Mouse (Mus musculus) midbrain, embryonic 16.5 days (tissue): ENCODE measurements around the gene Vps37c. TPM values are rescaled to one million over a fixed set of nuclear protein-coding genes. Genes with fewer than 3 reads are reported as not detected.

ENCODE experiments used
- ATAC-seq: fragments of 200-750 bp; cut with Nextera tagmentation; 2 replicates; pipeline ENCODE4 v1.8.0; 2017; ENCODE audit warnings: moderate TSS enrichment
- H3K27ac ChIP-seq: fragments of 300-500 bp; sonication (generic); 2 replicates; pipeline ENCODE4 v1.5.1; 2014; ENCODE audit warnings: mild to moderate bottlenecking, low read length, mixed read lengths
- H3K27me3 ChIP-seq: fragments of 300-500 bp; sonication (generic); 2 replicates; pipeline ENCODE4 v1.6.1; 2014; ENCODE audit warnings: low read depth, low read length, mixed read lengths; ENCODE audit not compliant: control insufficient read depth, insufficient read depth
- H3K36me3 ChIP-seq: fragments of 300-500 bp; sonication (generic); 2 replicates; pipeline ENCODE4 v1.6.1; 2014; ENCODE audit warnings: mild to moderate bottlenecking, low read length, moderate library complexity, mixed read lengths; ENCODE audit not compliant: control insufficient read depth, insufficient read depth
- H3K4me1 ChIP-seq: fragments of 300-500 bp; sonication (generic); 2 replicates; pipeline ENCODE4 v1.6.1; 2014; ENCODE audit warnings: mild to moderate bottlenecking, low read length, mixed read lengths; ENCODE audit not compliant: control insufficient read depth, insufficient read depth
- H3K4me2 ChIP-seq: fragments of 300-500 bp; sonication (generic); 2 replicates; pipeline ENCODE4 v1.6.1; 2014; ENCODE audit warnings: mild to moderate bottlenecking, low read length, mixed read lengths
- H3K4me3 ChIP-seq: fragments of 300-500 bp; sonication (generic); 2 replicates; pipeline ENCODE4 v1.5.1; 2014; ENCODE audit warnings: low read depth, mild to moderate bottlenecking, low read length, moderate library complexity, mixed read lengths
- H3K9ac ChIP-seq: fragments of 300-500 bp; sonication (generic); 2 replicates; pipeline ENCODE4 v1.6.1; 2014; ENCODE audit warnings: low read depth, low read length, mixed read lengths
- H3K9me3 ChIP-seq: fragments of 300-500 bp; sonication (generic); replicated peaks from 2 replicates; pipeline ENCODE4 v1.6.1; 2014; ENCODE audit warnings: mild to moderate bottlenecking, low read length, mixed read lengths; ENCODE audit not compliant: control insufficient read depth, poor library complexity, severe bottlenecking
- WGBS: fragments of 180-500 bp; shearing (Covaris S2); extraction: QIAGEN DNeasy Blood & Tissue Kit; methylation state at CpG from one replicate; pipeline ENCODE4 v1.1.7; 2014; 5-methylcytosine and 5-hydroxymethylcytosine counted together
- polyA plus RNA-seq: library from polyadenylated mRNA; unstranded; fragments of >200 nt; fragmentation: Nextera tagmentation; extraction: Ambion mirVana; gene quantifications from 2 replicates; pipeline ENCODE4 v1.2.1, GENCODE M21; 2015

Vps37c gene
- polyA plus RNA-seq, 1 experiment from 2014 or later = 28.6 TPM

GRCm38 (mm10) chr19:10738038-10738437 is 49.5 kb downstream of the Vps37c start:
- H3K4me2 ChIP-seq = no peak overlapping the region
- no peaks in the 10 kb centered on the region for H3K4me1 ChIP-seq
- WGBS = 90% methylated on average over 6 of the region's 6 CpGs
- H3K9me3 ChIP-seq = no peaks in the 10 kb centered on the region
- H3K4me3 ChIP-seq = no peak overlapping the region
- no peak overlapping the region for H3K27ac ChIP-seq
- H3K27me3 ChIP-seq = no peaks in the 10 kb centered on the region
- H3K9ac ChIP-seq = no peak overlapping the region
- H3K36me3 ChIP-seq = no peaks in the 10 kb centered on the region
- no peak for ATAC-seq

GRCm38 (mm10) chr19:10738811-10739210 is 50.3 kb downstream of the Vps37c start, which contains the start of gene Cd5:
Gene Cd5, minus strand, starts transcription at chr19:10739002.
- ATAC-seq = no peak
- Histone ChIP-seq H3K4me1 (no peaks in the 10 kb centered on the region), H3K9me3 (no peaks in the 10 kb centered on the region), H3K4me2 (no peak within 1 kb of the TSS), H3K36me3 (no peaks in the 10 kb centered on the region), H3K27me3 (no peaks in the 10 kb centered on the region), H3K4me3 (no peak within 1 kb of the TSS), H3K27ac (no peak within 1 kb of the TSS), H3K9ac (no peak within 1 kb of the TSS)
- WGBS = 70% methylated on average over 4 of the region's 4 CpGs

- 95% methylated on average over 4 of the region's 4 CpGs for WGBS
Observed at GRCm38 (mm10) chr19:10739916-10740315, 51.4 kb downstream of the Vps37c start.

GRCm38 (mm10) chr19:10740641-10741440 is 52.3 kb downstream of the Vps37c start:
- H3K4me3 ChIP-seq = no peak overlapping the region
- no peaks in the 10 kb centered on the region for H3K36me3 ChIP-seq
- no peaks in the 10 kb centered on the region for H3K4me1 ChIP-seq
- H3K4me2 ChIP-seq = no peak overlapping the region
- 54% methylated on average over 11 of the region's 11 CpGs for WGBS
- no peaks in the 10 kb centered on the region for H3K27me3 ChIP-seq
- ATAC-seq = no peak
- no peaks in the 10 kb centered on the region for H3K9me3 ChIP-seq
- H3K9ac ChIP-seq = no peak overlapping the region
- no peak overlapping the region for H3K27ac ChIP-seq

More at GRCm38 (mm10) chr19:10739916-10740315, 51.4 kb downstream of the Vps37c start:
- H3K9me3 ChIP-seq = no peaks in the 10 kb centered on the region
- H3K4me1 ChIP-seq = no peaks in the 10 kb centered on the region
- no peak for ATAC-seq
- no peak overlapping the region for H3K27ac ChIP-seq
- H3K9ac ChIP-seq = no peak overlapping the region
- H3K4me2 ChIP-seq = no peak overlapping the region
- no peaks in the 10 kb centered on the region for H3K36me3 ChIP-seq
- H3K27me3 ChIP-seq = no peaks in the 10 kb centered on the region
- H3K4me3 ChIP-seq = no peak overlapping the region

- H3K27ac ChIP-seq = no peak overlapping the region
- no peak overlapping the region for H3K4me2 ChIP-seq
- no peaks in the 10 kb centered on the region for H3K27me3 ChIP-seq
- H3K9ac ChIP-seq = no peak overlapping the region
- H3K36me3 ChIP-seq = no peaks in the 10 kb centered on the region
- H3K4me1 ChIP-seq = no peaks in the 10 kb centered on the region
- no peaks in the 10 kb centered on the region for H3K9me3 ChIP-seq
- ATAC-seq = no peak
- no peak overlapping the region for H3K4me3 ChIP-seq
- 85% methylated on average over 6 of the region's 6 CpGs for WGBS
Observed at GRCm38 (mm10) chr19:10742145-10742544, 53.6 kb downstream of the Vps37c start.

GRCm38 (mm10) chr19:10742565-10742964 is 54.0 kb downstream of the Vps37c start:
- no peaks in the 10 kb centered on the region for H3K4me1 ChIP-seq
- no peak overlapping the region for H3K9ac ChIP-seq
- no peak for ATAC-seq
- 88% methylated on average over 3 of the region's 3 CpGs for WGBS
- no peak overlapping the region for H3K4me2 ChIP-seq
- no peaks in the 10 kb centered on the region for H3K36me3 ChIP-seq
- no peak overlapping the region for H3K27ac ChIP-seq
- no peaks in the 10 kb centered on the region for H3K27me3 ChIP-seq
- no peak overlapping the region for H3K4me3 ChIP-seq
- H3K9me3 ChIP-seq = no peaks in the 10 kb centered on the region

GRCm38 (mm10) chr19:10747182-10747581 is 58.6 kb downstream of the Vps37c start:
- no peaks in the 10 kb centered on the region for H3K9me3 ChIP-seq
- no peak for ATAC-seq
- no peak overlapping the region for H3K27ac ChIP-seq
- no peaks in the 10 kb centered on the region for H3K27me3 ChIP-seq
- H3K4me2 ChIP-seq = no peak overlapping the region
- WGBS = 90% methylated on average over 7 of the region's 7 CpGs
- peaks cover 4% of the 10 kb centered on the region; the same call in 1 of the 2 replicates for H3K4me1 ChIP-seq
- H3K9ac ChIP-seq = no peak overlapping the region
- no peaks in the 10 kb centered on the region for H3K36me3 ChIP-seq
- H3K4me3 ChIP-seq = no peak overlapping the region

- H3K27ac ChIP-seq = no peak overlapping the region
- H3K27me3 ChIP-seq = no peaks in the 10 kb centered on the region
- H3K9me3 ChIP-seq = no peaks in the 10 kb centered on the region
- no peak overlapping the region for H3K4me3 ChIP-seq
- WGBS = 90% methylated on average over 6 of the region's 6 CpGs
- no peak overlapping the region for H3K9ac ChIP-seq
- H3K4me2 ChIP-seq = no peak overlapping the region
- no peaks in the 10 kb centered on the region for H3K36me3 ChIP-seq
- H3K4me1 ChIP-seq = peaks cover 4% of the 10 kb centered on the region; the same call in 1 of the 2 replicates
- ATAC-seq = no peak
Observed at GRCm38 (mm10) chr19:10747718-10748117, 59.2 kb downstream of the Vps37c start.

- no peak overlapping the region for H3K27ac ChIP-seq
- H3K4me1 ChIP-seq = peaks cover 4% of the 10 kb centered on the region; the same call in 1 of the 2 replicates
- H3K4me2 ChIP-seq = no peak overlapping the region
- no peaks in the 10 kb centered on the region for H3K9me3 ChIP-seq
- no peak overlapping the region for H3K9ac ChIP-seq
- H3K36me3 ChIP-seq = no peaks in the 10 kb centered on the region
- H3K27me3 ChIP-seq = no peaks in the 10 kb centered on the region
- H3K4me3 ChIP-seq = no peak overlapping the region
- whole genome bisulfite sequencing = 50% methylated on average over 11 of the region's 11 CpGs
- ATAC-seq = no peak; the same call in 1 of the 2 replicates
Observed at GRCm38 (mm10) chr19:10748401-10749102, 60.0 kb downstream of the Vps37c start.
